Mouse (Mus musculus) lung, adult 10 weeks (tissue): ENCODE measurements around the gene Peli2. TPM values are rescaled to one million over a fixed set of nuclear protein-coding genes. Genes with fewer than 3 reads are reported as not detected.

Experiments
- polyA plus RNA-seq: library from polyadenylated mRNA; stranded (reverse); fragments of 350-450 nt; fragmentation: Illumina TruSeq; extraction: RNeasy Lipid Tissue Mini Kit (QIAGEN cat#74804); gene quantifications from one replicate; pipeline ENCODE4 v1.2.3, GENCODE M21; 2014; ENCODE audit warnings: low read depth, low replicate concordance; ENCODE audit not compliant: insufficient read depth

Gene Peli2
- 5.6 TPM for polyA plus RNA-seq

GRCm38 (mm10) chr14:48120752-48121528 lies at the start of gene Peli2:
Peli2 (plus strand) TSS chr14:48120823.

